Mouse (Mus musculus) monocyte, adult 2 months (primary cell): ENCODE data around the gene Camk1g.

Source experiments
- DNase-seq, 2 experiments: peaks; one replicate each; pipeline ENCODE4 v3.0.0; 2022; ENCODE audit warnings: low spot score in 2 of 2, low read depth in 1 of 2

Gene Camk1g

GRCm38 (mm10) chr1:193305386-193305785, 64.7 kb downstream of the Camk1g start:
- no peak for DNase-seq

- no peak for DNase-seq
Observed at GRCm38 (mm10) chr1:193303096-193303495, 67.0 kb downstream of the Camk1g start.

GRCm38 (mm10) chr1:193302093-193302405, 68.0 kb downstream of the Camk1g start:
- DNase-seq, result no peak

- DNase-seq, result no peak
Observed at GRCm38 (mm10) chr1:193301216-193302092, 68.6 kb downstream of the Camk1g start.

GRCm38 (mm10) chr1:193299995-193300394, 70.1 kb downstream of the Camk1g start:
- no peak for DNase-seq

- no peak for DNase-seq
Observed at GRCm38 (mm10) chr1:193298141-193298765, 71.8 kb downstream of the Camk1g start.
